Mouse (Mus musculus) heart, embryonic 13.5 days (tissue): ENCODE data around the gene Cep112. TPM values are rescaled to one million over a fixed set of nuclear protein-coding genes. Genes with fewer than 3 reads are reported as not detected.

Source experiments
- ATAC-seq: fragments of 200-750 bp; cut with Nextera tagmentation; 2 replicates; pipeline ENCODE4 v1.8.0; 2017; ENCODE audit warnings: moderate TSS enrichment; ENCODE audit not compliant: insufficient number of reproducible peaks, low FRiP score, low TSS enrichment; ENCODE audit errors: extremely low read depth
- H3K27ac ChIP-seq: fragments of 300-500 bp; sonication (generic); replicated peaks from 2 replicates; pipeline ENCODE4 v1.5.1; 2015; ENCODE audit warnings: moderate library complexity, mild to moderate bottlenecking, inconsistent platforms
- H3K27me3 ChIP-seq: fragments of 300-500 bp; sonication (generic); replicated peaks from 2 replicates; pipeline ENCODE4 v1.6.1; 2015; ENCODE audit warnings: mild to moderate bottlenecking, inconsistent platforms
- H3K36me3 ChIP-seq: fragments of 300-500 bp; sonication (generic); 2 replicates; pipeline ENCODE4 v1.6.1; 2015; ENCODE audit warnings: mild to moderate bottlenecking, inconsistent platforms
- H3K4me1 ChIP-seq: fragments of 300-500 bp; sonication (generic); 2 replicates; pipeline ENCODE4 v1.6.1; 2015; ENCODE audit warnings: inconsistent platforms
- H3K4me2 ChIP-seq: fragments of 300-500 bp; sonication (generic); 2 replicates; pipeline ENCODE4 v1.6.1; 2015; ENCODE audit warnings: inconsistent platforms, mild to moderate bottlenecking, moderate library complexity
- H3K4me3 ChIP-seq: fragments of 300-500 bp; sonication (generic); 2 replicates; pipeline ENCODE4 v1.5.1; 2015; ENCODE audit warnings: moderate library complexity, mild to moderate bottlenecking, inconsistent platforms
- H3K9ac ChIP-seq: fragments of 300-500 bp; sonication (generic); 2 replicates; pipeline ENCODE4 v1.6.1; 2015; ENCODE audit warnings: inconsistent platforms, mild to moderate bottlenecking, moderate library complexity
- H3K9me3 ChIP-seq: fragments of 300-500 bp; sonication (generic); 2 replicates; pipeline ENCODE4 v1.6.1; 2016; ENCODE audit warnings: inconsistent platforms
- WGBS: fragments of 180-500 bp; shearing (Covaris S2); methylation state at CpG from one replicate; pipeline ENCODE4 v1.1.7; 2015; ENCODE audit warnings: mixed read lengths; 5-methylcytosine and 5-hydroxymethylcytosine counted together
- polyA plus RNA-seq: library from polyadenylated mRNA; unstranded; fragments of >200 nt; fragmentation: Nextera tagmentation; extraction: Ambion mirVana; gene quantifications from 2 replicates; pipeline ENCODE4 v1.2.1, GENCODE M21; 2015

The Cep112 gene
- polyA plus RNA-seq, 1 experiment from 2014 or later: 6.9 TPM

DNA sequence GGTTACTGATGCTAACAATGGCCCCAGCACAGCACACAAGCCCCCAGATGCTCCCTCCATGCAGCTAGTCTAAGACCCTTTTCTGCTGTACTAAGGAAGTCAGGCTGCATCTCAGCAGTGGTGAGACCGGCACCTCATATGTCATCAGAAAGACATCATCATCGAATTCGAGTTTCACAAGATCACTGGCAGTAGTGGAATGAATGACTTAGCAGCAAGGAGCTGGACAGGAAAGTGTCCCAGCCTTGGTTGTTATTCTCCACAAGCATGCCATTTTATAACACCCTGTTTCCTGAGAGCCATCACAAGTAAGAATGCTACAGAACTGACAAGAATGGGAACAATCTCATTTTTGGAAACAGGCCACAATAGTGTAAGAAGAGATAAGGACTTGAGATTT, 381.0 kb downstream of the Cep112 start:
- Histone ChIP-seq H3K9ac (no peak overlapping the region), H3K4me1 (no peaks in the 10 kb centered on the region), H3K4me3 (no peak overlapping the region), H3K36me3 (no peaks in the 10 kb centered on the region), H3K4me2 (no peak overlapping the region), H3K9me3 (no peaks in the 10 kb centered on the region), H3K27ac (no peak overlapping the region), H3K27me3 (no peaks in the 10 kb centered on the region)
- 66% methylated on average over 3 of the region's 3 CpGs for WGBS
- ATAC-seq: no peak

DNA sequence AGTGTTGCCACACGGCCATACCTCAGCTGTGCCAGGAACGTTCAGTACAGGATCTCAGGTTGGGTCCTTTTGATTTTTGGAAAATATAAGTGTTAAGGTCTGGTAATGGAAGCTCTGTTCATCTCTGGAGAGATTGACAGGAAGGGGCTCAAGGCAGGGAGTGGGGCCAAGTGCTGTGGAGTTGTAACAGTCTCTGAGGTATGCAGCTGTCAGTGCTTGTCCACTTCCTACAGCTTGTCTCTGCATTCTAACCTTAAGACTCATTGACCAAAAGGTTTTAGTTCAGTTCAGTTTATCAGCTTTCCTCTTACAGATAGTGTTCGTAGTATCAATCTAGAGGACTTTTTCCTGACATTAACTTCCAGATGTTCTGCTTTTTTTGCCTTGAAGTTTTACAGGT, 384.6 kb downstream of the Cep112 start:
- H3K4me2 ChIP-seq: no peak overlapping the region
- H3K27ac ChIP-seq: no peak overlapping the region
- no peak for ATAC-seq
- H3K36me3 ChIP-seq: no peaks in the 10 kb centered on the region
- H3K27me3 ChIP-seq: no peaks in the 10 kb centered on the region
- no peaks in the 10 kb centered on the region for H3K4me1 ChIP-seq
- H3K9ac ChIP-seq: no peak overlapping the region
- H3K4me3 ChIP-seq: no peak overlapping the region
- H3K9me3 ChIP-seq: no peaks in the 10 kb centered on the region
- 54% methylated on average over 3 of the region's 3 CpGs for WGBS

DNA sequence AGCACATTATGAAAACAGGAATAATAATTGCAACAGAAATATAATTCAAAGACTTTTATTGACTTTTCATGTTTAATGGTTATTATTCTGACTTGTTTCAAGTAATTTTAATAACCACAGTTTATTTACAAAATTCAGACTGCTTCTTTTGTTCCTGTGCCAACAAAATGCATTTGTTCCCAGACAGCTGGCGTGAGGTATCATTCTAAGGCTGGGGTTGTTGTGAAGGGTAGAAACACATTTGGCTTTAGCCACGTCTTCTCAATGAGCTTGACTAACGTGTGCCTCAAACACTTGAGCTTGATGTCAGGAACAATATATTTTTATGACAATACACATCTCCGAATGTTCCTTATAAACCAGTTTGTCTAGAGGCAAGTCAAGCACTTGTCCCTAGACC, 396.8 kb downstream of the Cep112 start:
- H3K4me2 ChIP-seq: no peak overlapping the region
- H3K27ac ChIP-seq: 0 out of 2 replicates have a peak overlapping the region, but pooled peaks have one; percentile 7
- H3K4me3 ChIP-seq: no peak overlapping the region
- 75% methylated on average over 4 of the region's 4 CpGs for WGBS
- H3K27me3 ChIP-seq: no peaks in the 10 kb centered on the region
- no peak overlapping the region for H3K9ac ChIP-seq
- ATAC-seq: no peak
- peaks cover 13% of the 10 kb centered on the region for H3K4me1 ChIP-seq
- H3K9me3 ChIP-seq: peaks cover 6% of the 10 kb centered on the region; the same call in 1 of the 2 replicates
- peaks cover 3% of the 10 kb centered on the region for H3K36me3 ChIP-seq

DNA sequence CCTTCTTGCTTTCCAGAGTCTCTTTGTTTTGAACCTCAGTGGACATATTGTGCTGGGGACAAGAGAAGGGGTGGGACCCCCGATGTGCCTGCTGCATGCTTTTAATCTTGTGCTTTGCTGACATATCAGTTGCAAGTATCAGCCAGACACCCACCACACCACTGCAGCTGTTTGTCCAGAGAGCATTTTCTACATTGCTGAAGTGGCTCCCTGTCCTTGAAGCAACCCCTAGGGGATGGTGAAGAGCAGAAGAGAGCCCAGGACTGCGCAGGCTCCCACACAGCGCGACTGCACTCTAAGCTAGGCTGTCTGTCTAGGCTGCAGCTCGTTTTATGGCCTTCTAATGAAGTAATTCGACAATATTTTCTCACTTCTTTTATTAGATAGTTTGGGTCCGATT, 397.3 kb downstream of the Cep112 start:
- Histone ChIP-seq H3K9ac (no peak overlapping the region), H3K27me3 (no peaks in the 10 kb centered on the region), H3K4me2 (no peak overlapping the region), H3K27ac (0 out of 2 replicates have a peak overlapping the region, but pooled peaks have one; percentile 7), H3K36me3 (peaks cover 3% of the 10 kb centered on the region), H3K9me3 (peaks cover 6% of the 10 kb centered on the region; the same call in 1 of the 2 replicates), H3K4me1 (peaks cover 13% of the 10 kb centered on the region), H3K4me3 (no peak overlapping the region)
- ATAC-seq: no peak
- WGBS: 39% methylated on average over 7 of the region's 7 CpGs

DNA sequence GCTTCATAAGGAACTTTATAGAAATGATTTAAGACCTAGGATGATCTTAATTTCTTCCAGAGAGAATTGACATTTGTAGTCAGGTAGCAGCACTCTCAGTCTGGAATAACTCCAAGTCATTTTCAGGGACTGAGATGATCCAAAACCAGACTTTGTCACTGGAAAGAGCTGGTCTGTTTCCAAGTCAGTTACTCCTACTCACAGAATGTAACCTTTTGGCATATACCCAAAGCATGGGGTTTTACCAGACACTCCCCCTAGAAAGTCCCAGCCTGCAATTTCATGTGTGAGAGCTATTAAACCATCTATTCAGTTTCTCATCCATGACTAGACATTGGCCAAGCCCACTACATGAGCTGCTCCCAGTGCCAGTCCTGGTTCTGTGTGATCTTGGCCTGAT, 402.3 kb downstream of the Cep112 start:
- Histone ChIP-seq H3K27ac (no peak overlapping the region), H3K27me3 (no peaks in the 10 kb centered on the region), H3K9me3 (peaks cover 6% of the 10 kb centered on the region; the same call in 1 of the 2 replicates), H3K9ac (no peak overlapping the region), H3K36me3 (peaks cover 3% of the 10 kb centered on the region), H3K4me2 (no peak overlapping the region), H3K4me1 (peaks cover 12% of the 10 kb centered on the region), H3K4me3 (no peak overlapping the region)
- ATAC-seq: no peak

DNA sequence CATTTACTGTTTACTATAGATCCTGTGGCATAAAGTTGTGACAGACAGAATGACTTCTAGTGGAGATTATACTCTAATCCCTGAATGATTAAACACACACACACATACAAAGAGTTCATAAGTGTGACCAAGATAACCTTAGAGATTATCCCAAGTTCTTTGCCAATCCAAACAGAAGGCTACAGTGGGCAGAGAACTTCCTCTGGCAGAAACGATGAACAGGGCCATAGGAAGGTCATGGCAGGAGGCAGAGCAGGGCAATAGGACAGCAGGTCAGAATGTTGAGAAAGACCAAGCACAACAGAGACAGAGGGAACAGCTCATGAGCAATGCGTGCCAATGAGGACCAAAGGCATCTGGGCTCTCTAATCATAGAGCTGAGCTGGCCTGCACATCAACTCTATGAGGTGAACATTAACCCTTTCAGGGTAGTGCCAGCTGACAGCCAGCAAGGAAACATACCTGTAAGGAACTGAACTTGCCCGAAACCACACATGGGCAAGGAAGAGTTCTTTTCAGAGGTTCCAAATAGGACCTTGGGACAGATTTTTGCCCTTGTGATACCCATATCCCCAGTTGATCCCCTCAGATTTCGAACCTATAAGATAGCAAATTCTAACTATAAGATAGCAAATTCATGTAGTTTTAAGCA, 403.5 kb downstream of the Cep112 start:
- no peak overlapping the region for H3K9ac ChIP-seq
- WGBS: 59% methylated on average over 4 of the region's 4 CpGs
- peaks cover 3% of the 10 kb centered on the region for H3K36me3 ChIP-seq
- no peak for ATAC-seq
- no peak overlapping the region for H3K4me3 ChIP-seq
- no peak overlapping the region for H3K4me2 ChIP-seq
- H3K27ac ChIP-seq: no peak overlapping the region
- H3K27me3 ChIP-seq: no peaks in the 10 kb centered on the region
- peaks cover 6% of the 10 kb centered on the region; the same call in 1 of the 2 replicates for H3K9me3 ChIP-seq
- H3K4me1 ChIP-seq: peaks cover 4% of the 10 kb centered on the region; the same call in 1 of the 2 replicates

DNA sequence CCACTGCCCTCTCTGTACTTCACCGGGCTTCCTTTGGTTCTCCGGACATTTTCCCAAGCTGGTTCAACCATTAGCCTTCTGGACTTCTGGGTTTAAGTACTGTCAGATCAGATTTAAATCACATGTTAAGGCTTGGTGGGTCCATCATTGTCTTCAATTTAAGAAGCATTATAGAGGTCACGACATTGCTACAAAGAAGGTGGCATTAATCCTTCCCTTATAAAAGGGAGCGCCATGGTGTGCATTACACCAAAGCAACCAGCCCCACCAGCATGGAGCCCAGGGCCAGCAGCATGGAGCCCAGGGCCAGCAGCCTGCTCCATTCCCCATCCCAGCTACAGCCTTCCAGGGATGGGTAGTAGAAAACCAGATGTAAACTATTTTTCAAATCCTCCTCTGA, 411.7 kb downstream of the Cep112 start:
- Histone ChIP-seq H3K4me2 (no peak overlapping the region), H3K4me3 (no peak overlapping the region), H3K9me3 (no peaks in the 10 kb centered on the region), H3K4me1 (no peaks in the 10 kb centered on the region), H3K27me3 (no peaks in the 10 kb centered on the region), H3K36me3 (no peaks in the 10 kb centered on the region), H3K27ac (no peak overlapping the region), H3K9ac (no peak overlapping the region)
- no peak for ATAC-seq
- 84% methylated on average over 4 of the region's 4 CpGs for WGBS

DNA sequence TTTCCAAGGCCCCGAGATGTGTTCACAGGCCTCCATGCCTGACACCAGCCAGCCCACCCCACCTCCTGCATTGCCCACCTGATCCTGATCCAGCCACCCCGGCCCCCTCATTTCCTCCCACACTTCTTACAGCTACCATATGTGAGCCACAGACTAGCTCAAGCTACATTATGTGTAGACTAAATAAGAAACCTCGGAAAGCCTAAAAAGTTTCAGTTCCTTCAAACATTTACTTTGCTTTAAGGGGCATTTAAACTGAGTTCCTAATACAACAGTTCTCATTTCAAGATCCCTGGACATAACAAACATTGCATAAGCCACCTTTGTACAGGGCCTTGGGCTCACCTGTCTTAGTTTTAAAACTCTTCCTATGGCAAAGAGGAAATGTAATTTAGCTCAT, 415.2 kb downstream of the Cep112 start:
- Histone ChIP-seq H3K9me3 (no peaks in the 10 kb centered on the region), H3K4me2 (no peak overlapping the region), H3K4me3 (no peak overlapping the region), H3K9ac (no peak overlapping the region), H3K27ac (no peak overlapping the region), H3K27me3 (no peaks in the 10 kb centered on the region), H3K36me3 (no peaks in the 10 kb centered on the region), H3K4me1 (no peaks in the 10 kb centered on the region)
- no peak for ATAC-seq
- WGBS: 73% methylated on average over 3 of the region's 3 CpGs

DNA sequence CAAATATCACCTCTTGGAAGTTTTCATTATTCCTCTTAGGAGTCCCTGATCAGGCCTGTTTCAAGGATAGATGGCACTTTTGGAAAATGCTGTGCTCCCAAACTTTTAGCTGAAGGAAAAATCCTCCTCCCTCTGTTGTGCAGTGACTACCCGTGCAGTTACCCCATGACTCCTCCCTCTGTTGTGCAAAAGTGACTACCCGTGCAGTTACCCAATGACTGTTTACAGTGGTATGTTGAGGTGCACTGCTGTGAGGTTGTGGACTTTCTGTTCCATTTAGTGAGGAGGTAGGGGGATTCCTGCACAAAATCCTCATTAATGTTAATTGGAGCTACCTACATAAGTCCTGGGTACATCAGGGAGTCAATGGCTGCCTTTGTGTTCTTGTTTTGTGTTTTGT, 417.8 kb downstream of the Cep112 start:
- no peak for ATAC-seq
- Histone ChIP-seq H3K4me3 (no peak overlapping the region), H3K9me3 (no peaks in the 10 kb centered on the region), H3K27me3 (no peaks in the 10 kb centered on the region), H3K4me1 (no peaks in the 10 kb centered on the region), H3K27ac (no peak overlapping the region), H3K9ac (no peak overlapping the region), H3K36me3 (no peaks in the 10 kb centered on the region), H3K4me2 (no peak overlapping the region)
- WGBS: 56% methylated on average over 2 of the region's 2 CpGs

DNA sequence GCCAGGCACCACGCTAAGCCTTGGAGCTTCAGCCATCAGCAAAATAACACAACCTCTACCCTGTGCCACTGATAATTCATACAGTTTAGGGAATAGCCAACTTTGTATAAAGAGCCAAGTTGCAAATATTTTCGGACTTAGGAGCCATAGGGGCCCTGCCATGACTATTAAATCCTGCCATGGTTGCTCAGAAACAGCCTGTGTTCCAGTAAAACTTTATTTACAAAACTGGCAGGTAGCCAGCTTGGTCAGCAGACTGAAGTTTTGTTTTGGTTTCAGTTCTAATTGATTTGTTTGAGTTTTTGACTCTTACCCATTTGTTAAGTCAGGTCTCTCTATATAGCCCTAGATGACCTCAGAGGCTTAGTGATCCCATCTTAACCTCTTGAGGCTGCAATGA, 421.0 kb downstream of the Cep112 start:
- H3K36me3 ChIP-seq: no peaks in the 10 kb centered on the region
- no peak overlapping the region for H3K4me2 ChIP-seq
- no peak for ATAC-seq
- no peaks in the 10 kb centered on the region for H3K4me1 ChIP-seq
- H3K27ac ChIP-seq: no peak overlapping the region
- no peak overlapping the region for H3K9ac ChIP-seq
- WGBS: 80% methylated on average over 2 of the region's 2 CpGs
- H3K9me3 ChIP-seq: no peaks in the 10 kb centered on the region
- no peaks in the 10 kb centered on the region for H3K27me3 ChIP-seq
- H3K4me3 ChIP-seq: no peak overlapping the region

DNA sequence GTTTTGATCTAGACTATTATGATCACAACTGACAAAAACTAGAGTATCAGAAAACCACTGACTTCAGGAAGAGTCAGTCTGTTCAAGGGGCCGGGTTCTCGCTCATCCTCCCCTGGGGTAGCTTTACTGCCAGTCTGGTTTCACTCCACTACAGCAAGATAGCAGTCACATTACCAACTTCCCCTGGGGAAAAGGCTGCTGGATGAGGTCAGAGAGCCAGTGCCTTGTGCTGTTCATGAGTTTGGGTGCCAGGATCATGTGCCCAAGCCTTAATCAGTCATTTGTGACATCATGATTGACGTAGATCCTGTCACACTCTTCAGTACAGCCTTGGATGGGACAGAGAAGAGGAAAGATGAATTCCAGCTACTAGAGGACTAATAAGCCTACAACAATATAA, 421.5 kb downstream of the Cep112 start:
- no peaks in the 10 kb centered on the region for H3K36me3 ChIP-seq
- H3K4me2 ChIP-seq: no peak overlapping the region
- no peak overlapping the region for H3K27ac ChIP-seq
- ATAC-seq: no peak
- H3K27me3 ChIP-seq: no peaks in the 10 kb centered on the region
- 77% methylated on average over 3 of the region's 3 CpGs for WGBS
- no peaks in the 10 kb centered on the region for H3K9me3 ChIP-seq
- no peaks in the 10 kb centered on the region for H3K4me1 ChIP-seq
- H3K9ac ChIP-seq: no peak overlapping the region
- H3K4me3 ChIP-seq: no peak overlapping the region

DNA sequence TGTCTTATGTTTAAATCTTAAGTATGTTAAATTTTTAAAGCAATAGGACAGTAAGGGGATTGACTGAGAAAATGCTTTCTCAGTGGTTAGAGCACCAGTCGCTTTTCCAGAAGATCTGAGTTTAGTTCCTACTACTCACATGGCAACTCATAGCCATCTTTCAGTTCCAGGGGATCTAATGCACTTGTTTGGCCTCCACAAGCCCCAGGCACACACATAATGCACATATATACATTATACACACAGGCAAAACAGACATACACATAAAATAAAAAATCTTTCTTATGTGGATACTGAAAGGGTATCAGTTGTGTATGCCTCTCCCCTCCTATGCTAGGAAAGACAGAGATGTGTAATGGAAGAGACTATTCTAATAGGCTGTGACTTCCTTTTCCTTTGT, 426.8 kb downstream of the Cep112 start:
- ATAC-seq: no peak
- Histone ChIP-seq H3K9me3 (no peaks in the 10 kb centered on the region), H3K4me2 (no peak overlapping the region), H3K4me3 (no peak overlapping the region), H3K27ac (no peak overlapping the region), H3K27me3 (no peaks in the 10 kb centered on the region), H3K9ac (no peak overlapping the region), H3K4me1 (no peaks in the 10 kb centered on the region), H3K36me3 (no peaks in the 10 kb centered on the region)
- 92% methylated on average over 1 of the region's 1 CpGs for WGBS
